Mouse (Mus musculus): ENCODE measurements around the gene Gm47289.

- no peak for TF ChIP-seq POLR2A (IDR thresholded peaks at IDR 0.05; ENCODE audit: insufficient read depth, low read depth, low read length)
- no peak for TF ChIP-seq CTCF (IDR thresholded peaks at IDR 0.05)
- TF ChIP-seq EP300 (IDR thresholded peaks at IDR 0.05; ENCODE audit: insufficient read depth, low read depth, low read length): no peak
These were observed 20.1 kb upstream of the Gm47289 start for GRCm38 (mm10) chr9:119138836-119139235.
